Mouse (Mus musculus) gastrocnemius, adult 8-10 months (tissue): ENCODE data around the gene Smg8. TPM values are rescaled to one million over a fixed set of nuclear protein-coding genes. Genes with fewer than 3 reads are reported as not detected.
A peak's percentile ranks its signal among the peaks of the same experiment; 100 is the strongest.

Experiments used
- DNase-seq, 2 experiments: peaks; one replicate each; pipeline ENCODE4 v3.0.0; 2022; ENCODE audit warnings: low spot score in 2 of 2
- microRNA-seq: library from miRNA; unstranded; fragments of <30 nt; microRNA quantifications from one replicate; pipeline ENCODE4 v1.2.0, GENCODE M21; 2022
- total RNA-seq, 4 experiments: library from RNA; stranded (reverse); gene quantifications; 2 replicates each; pipeline ENCODE4 v1.2.4; 2022

Smg8 gene
- total RNA-seq, 4 experiments from 2014 or later = 7.9 to 9.6 (median 9.1) TPM

DNA sequence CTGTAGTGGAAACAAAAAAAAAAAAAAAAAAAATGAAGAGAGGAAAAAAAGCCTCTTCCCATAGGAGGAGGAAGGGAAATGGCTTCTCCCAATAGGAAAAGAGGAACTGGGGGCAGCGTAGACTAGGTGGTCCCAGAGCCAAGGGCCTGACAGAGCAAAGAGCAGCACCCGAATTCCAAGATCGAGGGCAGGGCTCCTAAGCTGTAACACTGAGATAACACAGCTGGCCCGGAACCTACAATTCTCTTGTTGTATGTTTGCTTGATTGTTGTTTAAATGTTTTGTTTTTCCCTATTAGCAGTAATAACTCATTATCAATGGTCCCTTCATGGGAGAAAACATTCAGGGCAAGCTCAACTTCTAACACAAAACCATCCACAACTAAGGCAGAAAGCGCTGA lies 39.6 kb downstream of the Smg8 start:
- DNase-seq = no peak

DNA sequence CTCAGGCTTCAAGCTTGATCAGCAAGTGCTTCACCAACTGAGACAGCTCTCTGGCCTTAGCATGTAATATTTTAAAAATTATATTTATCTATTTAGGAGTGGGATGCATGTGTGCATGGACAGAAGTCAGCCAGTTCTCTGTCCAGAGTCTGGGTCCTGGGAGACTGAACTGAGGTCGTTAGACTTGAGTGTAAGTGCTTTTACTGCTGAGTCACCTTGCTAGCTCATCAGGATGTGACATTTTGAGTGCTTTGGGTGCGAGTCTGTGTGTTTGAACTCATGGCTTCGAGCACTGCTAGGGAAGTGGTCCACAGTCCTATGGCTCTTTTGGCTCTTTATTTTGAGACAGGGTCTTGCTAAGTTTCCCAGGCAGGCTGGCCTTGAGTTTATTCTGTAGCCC lies 43.5 kb downstream of the Smg8 start:
- no peak for DNase-seq

DNA sequence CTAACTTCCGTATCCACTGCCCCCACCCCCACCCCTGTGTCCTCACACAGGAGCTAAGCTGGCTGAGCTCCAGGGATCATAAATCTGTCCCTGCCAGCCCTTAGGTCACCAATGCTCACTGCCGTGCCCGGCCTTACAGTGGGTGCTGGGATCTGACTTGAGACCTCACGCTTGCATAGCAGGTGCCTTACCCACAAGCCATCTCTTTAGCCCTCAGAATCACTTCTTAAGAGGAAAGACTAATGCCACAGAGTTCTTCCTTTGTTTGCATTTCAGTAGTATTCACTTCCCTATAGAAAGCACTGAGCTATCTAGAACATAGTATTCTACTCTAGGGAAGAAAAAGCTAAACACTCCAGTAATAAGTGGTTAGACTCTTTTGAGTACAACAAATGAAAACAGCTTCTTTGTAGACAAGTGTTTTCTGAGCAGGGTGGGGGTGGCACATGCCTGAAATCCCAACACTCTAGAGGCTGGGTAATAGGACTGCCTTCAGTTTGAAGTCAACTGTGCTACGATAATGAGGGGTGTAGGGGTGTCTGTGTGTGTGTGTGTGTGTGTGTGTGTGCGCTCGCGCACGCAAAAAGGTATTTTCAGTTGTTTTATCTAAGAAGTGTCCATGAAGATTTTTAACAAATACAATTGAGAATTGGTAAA lies 47.1 kb downstream of the Smg8 start:
- no peak for DNase-seq

DNA sequence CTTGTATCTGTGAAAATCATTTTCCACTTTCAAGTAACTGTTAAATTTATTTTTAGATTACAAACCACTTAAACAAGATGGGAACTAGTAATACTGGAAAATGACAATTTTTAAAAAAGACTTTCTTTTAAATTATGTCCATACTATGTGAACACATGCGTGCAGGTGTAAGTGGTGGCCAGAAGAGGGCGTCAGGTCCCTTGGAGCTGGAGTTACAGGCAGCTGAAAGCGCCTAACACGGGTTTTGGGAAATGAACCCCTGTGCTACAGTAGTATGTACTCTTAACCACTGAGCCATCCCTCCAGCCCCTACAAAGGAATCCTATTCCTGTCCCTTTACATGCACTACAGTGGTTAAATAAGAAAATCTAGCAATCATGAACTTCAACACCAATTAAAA lies 50.4 kb downstream of the Smg8 start:
- no peak for DNase-seq

DNA sequence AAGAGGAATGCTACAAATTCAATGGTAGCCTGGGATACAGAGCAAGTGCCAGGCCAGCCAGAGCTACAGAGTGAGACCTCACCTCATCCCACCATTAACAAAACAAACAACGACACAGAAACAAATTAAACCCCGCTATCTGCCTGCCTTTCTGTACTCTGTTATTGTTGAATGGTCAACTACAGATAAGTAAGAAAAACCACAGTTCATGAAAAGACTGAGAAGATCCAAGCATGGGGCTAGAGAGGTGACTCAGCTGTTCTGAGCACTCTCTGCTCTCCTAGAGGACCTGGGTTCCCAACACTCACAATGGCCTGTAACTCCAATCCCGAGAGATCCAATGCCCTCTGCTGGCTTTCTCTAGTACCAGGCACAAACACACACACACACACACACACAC lies 58.4 kb downstream of the Smg8 start:
- DNase-seq = no peak

Small RNA genes within 50 kb of the gene (microRNA-seq; reads per million reads assigned to microRNA genes)
- 41.6 reads per million, percentile 37 among the genes with 10 or more reads in this experiment for gene Mir301

Other genes starting within 250 kb of the Smg8 start
- 1 to 10 TPM; 4.5 to 6.8 (median 4.9) TPM for gene Ypel2, start 93.1 kb downstream of the Smg8 start, total RNA-seq
- gene Gdpd1, start 12.7 kb downstream of the Smg8 start, total RNA-seq = 1 to 10 TPM; 3.6 to 4.5 (median 3.8) TPM
- under 1 TPM; 0.10 to 0.15 (median 0.11) TPM for gene Prr11, start 21.9 kb upstream of the Smg8 start, total RNA-seq
- gene Ska2, start 22.5 kb upstream of the Smg8 start, total RNA-seq = 1 to 10 TPM; 3.1 to 7.4 (median 4.3) TPM
- gene Trim37, start 40.3 kb upstream of the Smg8 start, total RNA-seq = 1 to 10 TPM; 3.5 to 5.7 (median 4.2) TPM